ENCODE assay signal across 35 mouse cellular contexts in genomic region chr13:97063431-97063830, GRCm38 (mm10). TPM values are rescaled to one million over a fixed set of nuclear protein-coding genes. Genes with fewer than 3 reads are reported as not detected.
DNase-seq lines count a peak whose midpoint lies in the region; ATAC-seq and TF ChIP-seq lines count a peak whose summit lies in the region.
"Had no signal": no experiment of that assay in that cellular context is flagged by ENCODE, and none has a peak within 500 bp of the region (broad histone marks: within the 10 kb centered on the region; RNA-seq: fewer than 3 reads in every experiment).

No protein-coding gene starts in this region.

- ATAC-seq in liver, embryonic 15.5 days (ENCODE audit: insufficient read depth): no peak
- no peak for ATAC-seq in liver, postnatal 0 days
- peak; percentile 84 for ATAC-seq in common myeloid progenitor, adult 5-6 weeks (replicated peaks; ENCODE audit: low read depth, poor library complexity, severe bottlenecking)
- peak; percentile 47; the same call in 1 of the 2 replicates for ATAC-seq in megakaryocyte progenitor cell, adult 5-6 weeks (replicated peaks; ENCODE audit: poor library complexity)
- ATAC-seq: activated CD4-positive, CD25-positive, alpha-beta regulatory T cell, adult 4 months; forebrain, embryonic 14.5 days; forebrain, postnatal 0 days; hindbrain, embryonic 16.5 days had no signal

- no peak overlapping the region for H3K4me3 ChIP-seq in heart, adult 2 months
- no peak overlapping the region for H3K4me3 ChIP-seq in liver, embryonic 15.5 days (replicated peaks)
- H3K4me3 ChIP-seq in liver, postnatal 0 days (ENCODE audit: low read depth, low read length): no peak overlapping the region
- H3K4me3 ChIP-seq: embryonic facial prominence, embryonic 12.5 days; embryonic facial prominence, embryonic 15.5 days; gastrocnemius, adult 2 months; hindbrain, embryonic 10.5 days; hindbrain, embryonic 13.5 days had no signal

- H3K9ac ChIP-seq in heart, adult 2 months (ENCODE audit: low read depth, low read length): no peak overlapping the region
- H3K9ac ChIP-seq in liver, embryonic 15.5 days: no peak overlapping the region
- no peak overlapping the region for H3K9ac ChIP-seq in liver, postnatal 0 days (replicated peaks)
- H3K9ac ChIP-seq: embryonic facial prominence, embryonic 15.5 days; forebrain, postnatal 0 days; hindbrain, embryonic 13.5 days had no signal

- 49% methylated on average over 2 of the region's 2 CpGs for WGBS in heart, adult 2 months
- WGBS in liver, embryonic 15.5 days (ENCODE audit: insufficient replicate concordance): 19% methylated on average over 2 of the region's 2 CpGs
- WGBS in liver, postnatal 0 days (ENCODE audit: insufficient replicate concordance): 36% methylated on average over 2 of the region's 2 CpGs

- no peak overlapping the region for H3K27ac ChIP-seq in heart, adult 2 months
- peak overlapping the region; percentile 68 for H3K27ac ChIP-seq in liver, embryonic 15.5 days (replicated peaks)
- no peak overlapping the region for H3K27ac ChIP-seq in liver, postnatal 0 days (ENCODE audit: low read depth)
- H3K27ac ChIP-seq: embryonic facial prominence, embryonic 12.5 days; embryonic facial prominence, embryonic 15.5 days; gastrocnemius, adult 2 months; hindbrain, embryonic 13.5 days had no signal

- no peaks in the 10 kb centered on the region for H3K4me1 ChIP-seq in heart, adult 2 months (ENCODE audit: control insufficient read depth, insufficient read depth, low read length)
- peaks cover 59% of the 10 kb centered on the region for H3K4me1 ChIP-seq in liver, embryonic 15.5 days (replicated peaks)
- peaks cover 10% of the 10 kb centered on the region for H3K4me1 ChIP-seq in liver, postnatal 0 days (ENCODE audit: insufficient read depth)
- H3K4me1 ChIP-seq: embryonic facial prominence, embryonic 15.5 days had no signal

- no peak for TF ChIP-seq CTCF in heart, adult 2 months (IDR thresholded peaks at IDR 0.05)
- no peak for TF ChIP-seq CTCF in liver, postnatal 0 days (IDR thresholded peaks at IDR 0.05; ENCODE audit: low read depth)

- no peaks in the 10 kb centered on the region for H3K36me3 ChIP-seq in heart, adult 2 months (ENCODE audit: control insufficient read depth, insufficient read depth, low read length)
- no peaks in the 10 kb centered on the region for H3K36me3 ChIP-seq in liver, embryonic 15.5 days (replicated peaks)
- no peaks in the 10 kb centered on the region for H3K36me3 ChIP-seq in liver, postnatal 0 days (replicated peaks; ENCODE audit: insufficient read depth, low read length)
- H3K36me3 ChIP-seq: embryonic facial prominence, embryonic 12.5 days; embryonic facial prominence, embryonic 15.5 days; hindbrain, embryonic 10.5 days; hindbrain, embryonic 13.5 days had no signal

- TF ChIP-seq POLR2A in heart, adult 2 months (IDR thresholded peaks at IDR 0.05; ENCODE audit: insufficient read depth, low read depth, low read length): no peak

- no peaks in the 10 kb centered on the region for H3K9me3 ChIP-seq in liver, embryonic 15.5 days (replicated peaks)
- H3K9me3 ChIP-seq in liver, postnatal 0 days (ENCODE audit: low read length): no peaks in the 10 kb centered on the region
- H3K9me3 ChIP-seq: embryonic facial prominence, embryonic 12.5 days; embryonic facial prominence, embryonic 15.5 days; hindbrain, embryonic 10.5 days; hindbrain, embryonic 13.5 days had no signal

- TF ChIP-seq EP300 in heart, adult 2 months (IDR thresholded peaks at IDR 0.05; ENCODE audit: insufficient read depth, low read depth, low read length): no peak
- TF ChIP-seq EP300 in liver, postnatal 0 days (IDR thresholded peaks at IDR 0.05; ENCODE audit: low read depth): no peak

- H3K79me2 ChIP-seq in heart, adult 2 months (replicated peaks; ENCODE audit: control insufficient read depth, insufficient read depth, low read length): no peaks in the 10 kb centered on the region

- peak; percentile 64 for DNase-seq in heart, adult 11 months
- DNase-seq in heart, adult 2 months: no peak
- no peak for DNase-seq in liver, postnatal 0 days
- DNase-seq in lung, adult 18-20 months: no peak
- DNase-seq in embryo, embryonic 11 days: no peak
- DNase-seq: adrenal gland, adult 8-10 months; adrenal gland, postnatal 25 days; B cell, adult 2 months; cerebellum, adult 11-12 months; cerebellum, adult 8-10 months; cerebellum, postnatal 36 days; forebrain, postnatal 0 days; gastrocnemius, adult 2 months; gastrocnemius, postnatal 14 days had no signal

- intact Hi-C loops in heart, adult 2 months (cut with DNase I): no loop called here

- H3K27me3 ChIP-seq in heart, adult 2 months (ENCODE audit: control insufficient read depth, insufficient read depth, low read length): 0 out of 2 replicates have a peak, but pooled peaks cover 1% of the 10 kb centered on the region
- H3K27me3 ChIP-seq in liver, embryonic 15.5 days: no peaks in the 10 kb centered on the region
- H3K27me3 ChIP-seq in liver, postnatal 0 days (ENCODE audit: insufficient read depth, low read length): peaks cover 4% of the 10 kb centered on the region; the same call in 1 of the 2 replicates
- H3K27me3 ChIP-seq: CH12.LX had no signal

- H3K4me2 ChIP-seq in liver, embryonic 15.5 days: no peak overlapping the region
- no peak overlapping the region for H3K4me2 ChIP-seq in liver, postnatal 0 days (ENCODE audit: low read depth, low read length)
- H3K4me2 ChIP-seq: embryonic facial prominence, embryonic 12.5 days; embryonic facial prominence, embryonic 15.5 days; heart, embryonic 11.5 days; hindbrain, embryonic 13.5 days had no signal

RNA-seq across cellular contexts. Expression of gene Fam169a, which starts 3.7 kb away (rescaled TPM):
- total RNA-seq in heart, adult 2 months (2021): under 1 TPM; 0.42 to 0.50 TPM
- 0.12 and 0.26 TPM in 2 replicates for polyA plus RNA-seq in heart, adult 2 months (2012; rRNA removed)
- polyA plus RNA-seq in liver, embryonic 15.5 days (2015; fragmentation: Nextera tagmentation; extraction: Ambion mirVana): 0.84 and 0.98 TPM in 2 replicates
- 0.27 and 0.37 TPM in 2 replicates for polyA plus RNA-seq in liver, postnatal 0 days (2015; fragmentation: Nextera tagmentation; extraction: Ambion mirVana)
- 1.7 and 1.8 TPM in 2 replicates for total RNA-seq in common myeloid progenitor, adult 5-6 weeks (2017)
- total RNA-seq in megakaryocyte progenitor cell, adult 5-6 weeks (2015): 0.10 TPM in 1 of 2 replicates, not detected in the other
- total RNA-seq in megakaryocyte progenitor cell, adult 5-6 weeks (2017): 0.17 and 0.44 TPM in 2 replicates
- total RNA-seq: gastrocnemius, adult 2 months; gastrocnemius, postnatal 14 days; gastrocnemius, postnatal 4 days had no signal

RNA-seq across cellular contexts. Expression of gene 1700029F12Rik, which starts 29.3 kb away (rescaled TPM):
- total RNA-seq in heart, adult 2 months (2021): not detected
- 0.78 and 0.82 TPM in 2 replicates for polyA plus RNA-seq in heart, adult 2 months (2012; rRNA removed)
- polyA plus RNA-seq in liver, embryonic 15.5 days (2015; fragmentation: Nextera tagmentation; extraction: Ambion mirVana): not detected in 2 replicates
- polyA plus RNA-seq in liver, postnatal 0 days (2015; fragmentation: Nextera tagmentation; extraction: Ambion mirVana): not detected in 2 replicates
- not detected in 2 replicates for total RNA-seq in common myeloid progenitor, adult 5-6 weeks (2017)
- not detected in 2 replicates for total RNA-seq in megakaryocyte progenitor cell, adult 5-6 weeks (2015)
- total RNA-seq in megakaryocyte progenitor cell, adult 5-6 weeks (2017): not detected in 2 replicates
- total RNA-seq: adrenal gland, adult 8-10 months; adrenal gland, postnatal 25 days; CH12.LX; forebrain, postnatal 0 days; gastrocnemius, adult 2 months; gastrocnemius, postnatal 14 days; gastrocnemius, postnatal 4 days; heart, adult 8-10 months; heart, postnatal 25 days; MEL had no signal
- polyA plus RNA-seq: activated CD4-positive, CD25-positive, alpha-beta regulatory T cell, adult 4 months; brain, embryonic 14.5 days; embryonic facial prominence, embryonic 12.5 days; embryonic facial prominence, embryonic 15.5 days; forebrain, embryonic 11.5 days; forebrain, embryonic 14.5 days; forebrain, postnatal 0 days; frontal cortex, adult 2 months; heart, embryonic 11.5 days; heart, embryonic 14.5 days; heart, postnatal 0 days; hindbrain, embryonic 10.5 days; hindbrain, embryonic 13.5 days; hindbrain, embryonic 16.5 days had no signal

RNA-seq across cellular contexts. Expression of gene Gm6169, which starts 35.6 kb away (rescaled TPM):
- 10 to 100 TPM in 1 of 2 experiments, not detected in 1; 10.7 TPM for total RNA-seq in heart, adult 2 months (2021)
- polyA plus RNA-seq in heart, adult 2 months (2012; rRNA removed): 1.2 and 2.5 TPM in 2 replicates
- 0.40 and 0.64 TPM in 2 replicates for polyA plus RNA-seq in liver, embryonic 15.5 days (2015; fragmentation: Nextera tagmentation; extraction: Ambion mirVana)
- polyA plus RNA-seq in liver, postnatal 0 days (2015; fragmentation: Nextera tagmentation; extraction: Ambion mirVana): 0.70 and 0.92 TPM in 2 replicates
- total RNA-seq in common myeloid progenitor, adult 5-6 weeks (2017): 1.4 and 2.0 TPM in 2 replicates
- 3.6 and 4.2 TPM in 2 replicates for total RNA-seq in megakaryocyte progenitor cell, adult 5-6 weeks (2015)
- total RNA-seq in megakaryocyte progenitor cell, adult 5-6 weeks (2017): 0.41 and 0.87 TPM in 2 replicates
- total RNA-seq: forebrain, postnatal 0 days had no signal

Comparison
In these comparisons a context has a peak if more than half of its experiments do, and no peak if none do; other contexts are left out.
1. ATAC-seq: peak in common myeloid progenitor, adult 5-6 weeks (single experiment) and megakaryocyte progenitor cell, adult 5-6 weeks (single experiment); none in liver, embryonic 15.5 days (single experiment) and liver, postnatal 0 days (single experiment).